In genomic region chr11:117284721-117285605, GRCm38 (mm10) we compare ENCODE assay signal across 9 mouse cellular contexts.
DNase-seq lines count a peak whose midpoint lies in the region; ATAC-seq and TF ChIP-seq lines count a peak whose summit lies in the region.
"Had no signal": no experiment of that assay in that cellular context is flagged by ENCODE, and none has a peak within 500 bp of the region (broad histone marks: within the 10 kb centered on the region; RNA-seq: fewer than 3 reads in every experiment).

No protein-coding gene starts in this region.

- H3K36me3 ChIP-seq in heart, postnatal 0 days (replicated peaks; ENCODE audit: control insufficient read depth, insufficient read depth, low read length), result no peaks in the 10 kb centered on the region
- peaks cover 7% of the 10 kb centered on the region; the same call in 1 of the 2 replicates for H3K36me3 ChIP-seq in limb, embryonic 11.5 days (ENCODE audit: control insufficient read depth, insufficient read depth, low read length)
- H3K36me3 ChIP-seq in stomach, postnatal 0 days (ENCODE audit: control insufficient read depth, insufficient read depth, low read length), result no peaks in the 10 kb centered on the region

- no peak overlapping the region for H3K4me3 ChIP-seq in brown adipose tissue, adult 24 weeks (ENCODE audit: insufficient read depth, low read depth, low read length)
- no peak overlapping the region for H3K4me3 ChIP-seq in heart, postnatal 0 days (ENCODE audit: low read depth, low read length)
- H3K4me3 ChIP-seq in limb, embryonic 11.5 days (ENCODE audit: low read depth, low read length), result no peak overlapping the region
- H3K4me3 ChIP-seq in stomach, postnatal 0 days (ENCODE audit: low read depth, low read length), result no peak overlapping the region

- DNase-seq in heart, adult 11 months, result peak; percentile 92
- DNase-seq in heart, adult 8-10 months (ENCODE audit: low spot score), result no peak
- no peak for DNase-seq in heart, postnatal 0 days (ENCODE audit: low spot score)
- peak; percentile 81 for DNase-seq in limb, embryonic 11.5 days (ENCODE audit: low spot score)
- DNase-seq in stomach, postnatal 0 days (ENCODE audit: low spot score), result peak; percentile 37
- no peak for DNase-seq in MN1 (ENCODE audit: low spot score)
- DNase-seq in urinary bladder, adult 18-20 months (ENCODE audit: low spot score in 2 of 2), result no peak

- no peaks in the 10 kb centered on the region for H3K9me3 ChIP-seq in heart, postnatal 0 days (replicated peaks; ENCODE audit: control insufficient read depth, low read length)
- no peaks in the 10 kb centered on the region for H3K9me3 ChIP-seq in limb, embryonic 11.5 days (ENCODE audit: control insufficient read depth, low read length)
- no peaks in the 10 kb centered on the region for H3K9me3 ChIP-seq in stomach, postnatal 0 days (ENCODE audit: control insufficient read depth, low read length)
- H3K9me3 ChIP-seq: G1E had no signal

- no peak overlapping the region for H3K9ac ChIP-seq in heart, postnatal 0 days (replicated peaks; ENCODE audit: low read depth, low read length)
- peak overlapping the region; percentile 47 for H3K9ac ChIP-seq in limb, embryonic 11.5 days (ENCODE audit: low read length)
- peak overlapping the region; percentile 48 for H3K9ac ChIP-seq in stomach, postnatal 0 days (ENCODE audit: low read length)

- WGBS in heart, postnatal 0 days, result 60% methylated on average over 19 of the region's 19 CpGs
- 42% methylated on average over 19 of the region's 19 CpGs for WGBS in limb, embryonic 11.5 days
- 42% methylated on average over 19 of the region's 19 CpGs for WGBS in stomach, postnatal 0 days

- H3K4me1 ChIP-seq in brown adipose tissue, adult 24 weeks (ENCODE audit: control insufficient read depth, insufficient read depth, insufficient read length, low read length), result peaks cover 57% of the 10 kb centered on the region
- H3K4me1 ChIP-seq in heart, postnatal 0 days (ENCODE audit: control insufficient read depth, insufficient read depth), result 0 out of 2 replicates have a peak, but pooled peaks cover 12% of the 10 kb centered on the region
- peaks cover 65% of the 10 kb centered on the region for H3K4me1 ChIP-seq in limb, embryonic 11.5 days (ENCODE audit: control insufficient read depth, insufficient read depth, low read length)
- peaks cover 3% of the 10 kb centered on the region; the same call in 1 of the 2 replicates for H3K4me1 ChIP-seq in stomach, postnatal 0 days (replicated peaks; ENCODE audit: control insufficient read depth, insufficient read depth)

- TF ChIP-seq EP300 in heart, postnatal 0 days (IDR thresholded peaks at IDR 0.05; ENCODE audit: low read depth), result no peak
- no peak for TF ChIP-seq EP300 in stomach, postnatal 0 days (optimal IDR thresholded peaks at IDR 0.05)

- H3K27ac ChIP-seq in brown adipose tissue, adult 24 weeks (replicated peaks; ENCODE audit: low read depth, low read length), result peak overlapping the region; percentile 64
- 0 out of 2 replicates have a peak overlapping the region, but pooled peaks have one; percentile 0 for H3K27ac ChIP-seq in heart, postnatal 0 days (ENCODE audit: low read depth)
- H3K27ac ChIP-seq in limb, embryonic 11.5 days (replicated peaks; ENCODE audit: low read depth, low read length), result peak overlapping the region; percentile 89
- peak overlapping the region; percentile 77 for H3K27ac ChIP-seq in stomach, postnatal 0 days (replicated peaks)

- peak; percentile 32; the same call in 1 of the 2 replicates for ATAC-seq in heart, postnatal 0 days (ENCODE audit: insufficient read depth, low read depth)
- peak; percentile 77 for ATAC-seq in limb, embryonic 11.5 days (ENCODE audit: insufficient number of reproducible peaks, low FRiP score, low TSS enrichment, low read depth)
- peak; percentile 14 for ATAC-seq in stomach, postnatal 0 days (ENCODE audit: low FRiP score, low TSS enrichment)

- H3K4me2 ChIP-seq in heart, postnatal 0 days (ENCODE audit: low read depth, low read length), result no peak overlapping the region
- peak overlapping the region; percentile 22; the same call in 1 of the 2 replicates for H3K4me2 ChIP-seq in limb, embryonic 11.5 days (ENCODE audit: low read depth, severe bottlenecking)
- no peak overlapping the region for H3K4me2 ChIP-seq in stomach, postnatal 0 days (replicated peaks; ENCODE audit: low read depth)

- no peak for TF ChIP-seq CTCF in heart, postnatal 0 days (IDR thresholded peaks at IDR 0.05; ENCODE audit: low read depth)
- TF ChIP-seq CTCF in stomach, postnatal 0 days (IDR thresholded peaks at IDR 0.05; ENCODE audit: low read depth), result 0 out of 2 replicates have a peak, but pooled peaks have one; percentile 0

- H3K27me3 ChIP-seq in heart, postnatal 0 days (ENCODE audit: control insufficient read depth, insufficient read depth, low read length), result no peaks in the 10 kb centered on the region
- no peaks in the 10 kb centered on the region for H3K27me3 ChIP-seq in limb, embryonic 11.5 days (ENCODE audit: control insufficient read depth, insufficient read depth, low read length)
- H3K27me3 ChIP-seq in stomach, postnatal 0 days (ENCODE audit: control insufficient read depth, insufficient read depth, low read length), result no peaks in the 10 kb centered on the region

Comparison
In these comparisons a context has a peak if more than half of its experiments do, and no peak if none do; other contexts are left out.
1. DNase-seq: peak in heart, adult 11 months (single experiment), limb, embryonic 11.5 days (single experiment) and stomach, postnatal 0 days (single experiment); none in heart, adult 8-10 months (single experiment), heart, postnatal 0 days (single experiment), MN1 (single experiment) and urinary bladder, adult 18-20 months (0 of 2).
2. H3K27ac ChIP-seq: peak in every context shown above with its lines; median percentile 89 in limb, embryonic 11.5 days; 77 in stomach, postnatal 0 days; 64 in brown adipose tissue, adult 24 weeks; 0 in heart, postnatal 0 days.
3. ATAC-seq: peak in every context shown above with its lines; median percentile 77 in limb, embryonic 11.5 days; 32 in heart, postnatal 0 days; 14 in stomach, postnatal 0 days.